Mouse (Mus musculus): ENCODE data around the gene Rgs14. TPM values are rescaled to one million over a fixed set of nuclear protein-coding genes. Genes with fewer than 3 reads are reported as not detected.
A peak's percentile ranks its signal among the peaks of the same experiment; 100 is the strongest.

Gene Rgs14
- polyA plus RNA-seq, 1 experiment: 220 TPM

GRCm38 (mm10) chr13:55344286-55344685, 25.2 kb upstream of the Rgs14 start:
- TF ChIP-seq CTCF (IDR thresholded peaks at IDR 0.05; ENCODE audit: borderline replicate concordance, control insufficient read depth, extremely low read depth, insufficient read depth, low read length, poor library complexity) (no peak), POLR2A (IDR thresholded peaks at IDR 0.05; ENCODE audit: control insufficient read depth, extremely low read depth, insufficient read depth, low read length, poor library complexity) (no peak)
- no peaks in the 10 kb centered on the region; the same call in 1 of the 2 replicates for H3K4me1 ChIP-seq (replicated peaks; ENCODE audit: control insufficient read depth, insufficient read depth, low read length)
- H3K27me3 ChIP-seq (ENCODE audit: control insufficient read depth, insufficient read depth, low read length): no peaks in the 10 kb centered on the region
- no peak overlapping the region for H3K4me3 ChIP-seq (ENCODE audit: control insufficient read depth, insufficient read depth, low read length)
- H3K36me3 ChIP-seq (ENCODE audit: control insufficient read depth, insufficient read depth, low read length): peaks cover 47% of the 10 kb centered on the region
- no peak overlapping the region for H3K27ac ChIP-seq (ENCODE audit: control insufficient read depth, insufficient read depth, low read length)
- WGBS: 92% methylated on average over 7 of the region's 7 CpGs
- DNase-seq: no peak

- Histone ChIP-seq H3K27ac (ENCODE audit: control insufficient read depth, insufficient read depth, low read length) (no peak overlapping the region), H3K4me1 (replicated peaks; ENCODE audit: control insufficient read depth, insufficient read depth, low read length) (no peaks in the 10 kb centered on the region), H3K36me3 (ENCODE audit: control insufficient read depth, insufficient read depth, low read length) (peaks cover 71% of the 10 kb centered on the region), H3K27me3 (ENCODE audit: control insufficient read depth, insufficient read depth, low read length) (no peaks in the 10 kb centered on the region), H3K4me3 (ENCODE audit: control insufficient read depth, insufficient read depth, low read length) (no peak overlapping the region)
- TF ChIP-seq POLR2A (IDR thresholded peaks at IDR 0.05; ENCODE audit: control insufficient read depth, extremely low read depth, insufficient read depth, low read length, poor library complexity) (no peak), CTCF (IDR thresholded peaks at IDR 0.05; ENCODE audit: borderline replicate concordance, control insufficient read depth, extremely low read depth, insufficient read depth, low read length, poor library complexity) (no peak)
- no peak for DNase-seq
- 85% methylated on average over 11 of the region's 11 CpGs for WGBS
Measured at GRCm38 (mm10) chr13:55346745-55347144, 22.8 kb upstream of the Rgs14 start.

GRCm38 (mm10) chr13:55361145-55361544, 8.4 kb upstream of the Rgs14 start:
- Histone ChIP-seq H3K36me3 (ENCODE audit: control insufficient read depth, insufficient read depth, low read length) (peaks cover 14% of the 10 kb centered on the region), H3K27me3 (ENCODE audit: control insufficient read depth, insufficient read depth, low read length) (no peaks in the 10 kb centered on the region), H3K27ac (ENCODE audit: control insufficient read depth, insufficient read depth, low read length) (no peak overlapping the region), H3K4me1 (replicated peaks; ENCODE audit: control insufficient read depth, insufficient read depth, low read length) (peaks cover 11% of the 10 kb centered on the region), H3K4me3 (ENCODE audit: control insufficient read depth, insufficient read depth, low read length) (no peak overlapping the region)
- TF ChIP-seq CTCF (IDR thresholded peaks at IDR 0.05; ENCODE audit: borderline replicate concordance, control insufficient read depth, extremely low read depth, insufficient read depth, low read length, poor library complexity) (no peak), POLR2A (IDR thresholded peaks at IDR 0.05; ENCODE audit: control insufficient read depth, extremely low read depth, insufficient read depth, low read length, poor library complexity) (no peak)
- DNase-seq: no peak

- TF ChIP-seq CTCF (IDR thresholded peaks at IDR 0.05; ENCODE audit: borderline replicate concordance, control insufficient read depth, extremely low read depth, insufficient read depth, low read length, poor library complexity): no peak
- no peak for TF ChIP-seq POLR2A (IDR thresholded peaks at IDR 0.05; ENCODE audit: control insufficient read depth, extremely low read depth, insufficient read depth, low read length, poor library complexity)
- H3K27ac ChIP-seq (ENCODE audit: control insufficient read depth, insufficient read depth, low read length): peak overlapping the region; percentile 37; the same call in 1 of the 2 replicates
- no peaks in the 10 kb centered on the region for H3K27me3 ChIP-seq (ENCODE audit: control insufficient read depth, insufficient read depth, low read length)
- H3K4me1 ChIP-seq (replicated peaks; ENCODE audit: control insufficient read depth, insufficient read depth, low read length): peaks cover 11% of the 10 kb centered on the region
- WGBS: under 1% methylated on average over 32 of the region's 32 CpGs
- no peak for DNase-seq
- peak overlapping the region; percentile 93 for H3K4me3 ChIP-seq (ENCODE audit: control insufficient read depth, insufficient read depth, low read length)
- H3K36me3 ChIP-seq (ENCODE audit: control insufficient read depth, insufficient read depth, low read length): peaks cover 11% of the 10 kb centered on the region
Measured at GRCm38 (mm10) chr13:55361974-55362452, 7.5 kb upstream of the Rgs14 start.

DNA sequence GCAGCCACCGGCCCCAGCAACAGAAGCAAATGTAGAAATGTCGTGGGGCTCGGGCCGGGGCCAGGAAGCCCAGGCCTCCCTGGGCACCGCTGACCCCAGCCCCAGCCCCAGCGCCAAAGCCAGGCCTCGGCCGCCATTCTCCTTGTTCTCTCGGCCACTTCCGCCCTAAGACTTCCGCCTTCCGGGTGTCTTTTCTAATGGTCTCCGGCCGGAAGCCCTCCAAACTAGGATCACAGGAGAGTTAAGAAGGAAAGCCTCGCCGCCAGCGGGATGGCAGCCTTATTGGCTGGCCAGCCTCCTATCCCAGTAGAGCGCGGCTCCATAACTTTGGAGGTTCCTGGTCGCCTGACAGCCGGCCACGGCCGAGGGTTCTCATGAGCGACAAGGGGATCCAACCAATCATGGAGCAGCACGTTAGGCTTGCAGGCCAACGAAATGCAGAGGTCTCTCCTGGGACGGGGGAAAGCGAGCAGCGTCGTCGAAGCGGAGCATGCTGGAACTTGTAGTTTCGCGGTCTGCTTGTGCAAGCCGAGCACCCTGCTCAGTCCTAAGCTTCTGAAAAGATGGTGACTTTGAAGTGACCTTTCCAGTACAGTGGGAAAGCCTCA, 7.0 kb upstream of the Rgs14 start, which contains the start of gene Lman2:
Lman2 (minus strand) TSS at position 331 of the 608 bp plus-strand sequence.
- Histone ChIP-seq H3K27me3 (ENCODE audit: control insufficient read depth, insufficient read depth, low read length) (no peaks in the 10 kb centered on the region), H3K4me1 (replicated peaks; ENCODE audit: control insufficient read depth, insufficient read depth, low read length) (peaks cover 11% of the 10 kb centered on the region), H3K36me3 (ENCODE audit: control insufficient read depth, insufficient read depth, low read length) (peaks cover 10% of the 10 kb centered on the region), H3K4me3 (ENCODE audit: control insufficient read depth, insufficient read depth, low read length) (peak within 1 kb of the TSS; percentile 93), H3K27ac (ENCODE audit: control insufficient read depth, insufficient read depth, low read length) (peak within 1 kb of the TSS; percentile 37)
- under 1% methylated on average over 35 of the region's 35 CpGs for WGBS
- TF ChIP-seq CTCF (IDR thresholded peaks at IDR 0.05; ENCODE audit: borderline replicate concordance, control insufficient read depth, extremely low read depth, insufficient read depth, low read length, poor library complexity) (peak; percentile 31; the same call in 1 of the 2 replicates), POLR2A (IDR thresholded peaks at IDR 0.05; ENCODE audit: control insufficient read depth, extremely low read depth, insufficient read depth, low read length, poor library complexity) (peak; percentile 65; the same call in 1 of the 2 replicates)
- DNase-seq: peak; percentile 90

- Histone ChIP-seq H3K27ac (ENCODE audit: control insufficient read depth, insufficient read depth, low read length) (peak overlapping the region; percentile 43; the same call in 1 of the 2 replicates), H3K4me1 (replicated peaks; ENCODE audit: control insufficient read depth, insufficient read depth, low read length) (peaks cover 31% of the 10 kb centered on the region), H3K36me3 (ENCODE audit: control insufficient read depth, insufficient read depth, low read length) (no peaks in the 10 kb centered on the region), H3K27me3 (ENCODE audit: control insufficient read depth, insufficient read depth, low read length) (no peaks in the 10 kb centered on the region), H3K4me3 (ENCODE audit: control insufficient read depth, insufficient read depth, low read length) (no peak overlapping the region)
- TF ChIP-seq POLR2A (IDR thresholded peaks at IDR 0.05; ENCODE audit: control insufficient read depth, extremely low read depth, insufficient read depth, low read length, poor library complexity) (no peak), CTCF (IDR thresholded peaks at IDR 0.05; ENCODE audit: borderline replicate concordance, control insufficient read depth, extremely low read depth, insufficient read depth, low read length, poor library complexity) (no peak)
- WGBS: 75% methylated on average over 7 of the region's 7 CpGs
- DNase-seq: peak; percentile 39
Measured at GRCm38 (mm10) chr13:55368401-55368800, 1.1 kb upstream of the Rgs14 start.

Measured in thymus, adult 2 months (tissue).